Mouse (Mus musculus): ENCODE data around the gene Gm21103.
"Not testable (repeated sequence)": the region's sequence is repeated elsewhere in the genome, so short reads cannot be mapped to it uniquely, and the experiment has no call there.

Gm21103 gene

GRCm38 (mm10) chr14:6304743-6305142 is at the start of gene Gm21103:
Gene Gm21103 (minus strand): TSS chr14:6304843.
- DNase-seq = not testable (repeated sequence)

GRCm38 (mm10) chr14:6343578-6343977 is 38.9 kb upstream of the Gm21103 start, which contains the start of gene Gm3618:
Gene Gm3618 (minus strand): TSS chr14:6343678.
- not testable (repeated sequence) for DNase-seq

GRCm38 (mm10) chr14:6286931-6287715 is 17.5 kb downstream of the Gm21103 start, which contains the start of gene Gm3411:
Gene Gm3411 (minus strand): TSS chr14:6287250.
- not testable (repeated sequence) for DNase-seq
